Mouse (Mus musculus) adrenal gland, postnatal 10 days (tissue): ENCODE measurements around the gene Cda. TPM values are rescaled to one million over a fixed set of nuclear protein-coding genes. Genes with fewer than 3 reads are reported as not detected.
"Not testable (repeated sequence)": the region's sequence is repeated elsewhere in the genome, so short reads cannot be mapped to it uniquely, and the experiment has no call there.

Source experiments
- DNase-seq: peaks from one replicate; pipeline ENCODE4 v3.0.0; 2021; ENCODE audit warnings: mixed read lengths
- total RNA-seq, 2 experiments: library from RNA; stranded (reverse); gene quantifications; 2 replicates each; pipeline ENCODE4 v1.2.3; 2021

Gene Cda
- total RNA-seq, 2 experiments from 2014 or later, result 12.3 to 13.4 TPM

DNA sequence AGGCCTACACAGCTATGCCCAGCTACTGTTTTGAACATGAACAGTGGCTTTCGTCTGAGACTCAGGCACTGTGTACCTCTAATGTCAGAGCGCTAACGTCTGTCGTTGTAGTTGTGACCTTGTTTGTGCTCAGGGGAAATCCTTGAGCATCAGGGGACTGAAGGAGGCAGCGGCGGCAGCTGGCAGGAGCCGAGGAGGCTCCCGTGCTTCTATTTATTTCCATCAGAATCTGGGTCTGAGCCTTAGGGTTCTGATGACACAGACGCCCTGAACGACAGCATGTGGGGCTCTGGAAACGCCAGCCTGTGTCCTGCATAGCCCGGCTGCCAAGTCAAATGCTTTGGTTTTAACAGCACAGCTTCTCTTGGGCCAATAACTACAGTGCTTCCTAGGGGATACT lies 32.8 kb downstream of the Cda start:
- DNase-seq, result peak; percentile 28

- DNase-seq, result no peak
Measured at GRCm38 (mm10) chr4:138333135-138333534, 34.7 kb downstream of the Cda start.

- no peak for DNase-seq
Measured at GRCm38 (mm10) chr4:138331647-138332046, 36.1 kb downstream of the Cda start.

DNA sequence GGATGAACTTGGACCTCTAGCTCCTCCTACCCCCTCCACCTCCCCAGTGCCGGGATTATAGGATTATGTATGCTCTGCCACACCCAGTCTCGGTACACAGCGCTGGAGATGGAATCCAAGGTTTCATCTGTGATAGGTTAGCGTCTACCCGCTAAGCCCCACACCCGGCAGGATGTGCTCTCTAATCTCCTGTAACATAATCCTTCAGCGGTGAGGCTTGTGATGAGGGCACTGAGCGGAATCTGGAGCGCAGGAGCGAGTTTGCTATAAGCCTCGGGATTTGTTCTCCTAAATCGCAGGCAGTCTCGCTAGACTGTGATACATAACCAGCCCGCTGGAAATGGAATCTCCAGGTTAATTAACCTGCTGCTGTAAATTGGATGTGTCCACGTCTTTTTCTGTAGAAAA lies 37.5 kb downstream of the Cda start:
- no peak for DNase-seq

GRCm38 (mm10) chr4:138327891-138328470 lies 39.8 kb downstream of the Cda start:
- no peak for DNase-seq

DNA sequence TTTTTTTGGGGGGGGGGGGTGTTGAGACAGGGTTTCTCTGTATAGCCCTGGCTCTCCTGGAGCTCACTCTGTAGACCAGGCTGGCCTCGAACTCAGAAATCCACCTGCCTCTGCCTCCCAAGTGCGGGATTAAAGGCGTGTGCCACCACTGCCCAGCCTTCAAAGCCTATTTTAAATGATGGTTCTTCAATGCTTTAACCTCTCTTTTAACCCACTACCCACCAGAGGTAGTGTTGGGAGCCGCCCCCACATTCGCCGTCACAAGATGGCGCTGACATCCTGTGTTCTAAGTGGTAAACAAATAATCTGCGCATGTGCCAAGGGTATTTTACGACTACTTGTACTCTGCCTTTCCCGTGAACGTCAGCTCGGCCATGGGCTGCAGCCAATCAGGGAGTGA lies 40.6 kb downstream of the Cda start:
- DNase-seq, result not testable (repeated sequence)

- DNase-seq, result peak; percentile 96
Measured at GRCm38 (mm10) chr4:138326077-138326695, 41.6 kb downstream of the Cda start, which contains the start of gene Pink1. Pink1 (minus strand) TSS chr4:138326307.

GRCm38 (mm10) chr4:138325466-138326076 lies 42.2 kb downstream of the Cda start:
- peak; percentile 98 for DNase-seq

GRCm38 (mm10) chr4:138324451-138324850 lies 43.3 kb downstream of the Cda start:
- DNase-seq, result no peak

DNA sequence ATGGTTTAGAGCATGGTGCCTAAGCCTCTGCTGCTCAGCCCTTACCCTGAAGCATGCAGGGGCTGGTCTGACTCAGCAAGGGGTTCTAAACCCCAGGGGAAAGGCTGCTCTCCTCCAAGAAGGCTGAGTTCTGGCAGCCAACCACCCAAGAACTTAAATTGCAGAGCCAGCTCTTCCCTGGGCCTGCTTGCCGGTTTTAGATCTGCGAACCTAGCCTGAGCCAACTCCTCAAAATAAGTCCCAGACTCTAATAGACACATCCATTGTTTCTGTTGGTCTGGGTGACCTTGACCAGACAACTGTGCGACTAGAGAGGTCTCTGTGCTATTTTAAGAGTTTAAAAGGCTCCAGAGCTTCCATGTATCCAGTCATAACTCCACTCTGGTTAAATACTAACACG lies 44.0 kb downstream of the Cda start:
- no peak for DNase-seq

- no peak for DNase-seq
Measured at GRCm38 (mm10) chr4:138322692-138323091, 45.1 kb downstream of the Cda start.

- DNase-seq, result no peak
Measured at GRCm38 (mm10) chr4:138321488-138321887, 46.3 kb downstream of the Cda start.

DNA sequence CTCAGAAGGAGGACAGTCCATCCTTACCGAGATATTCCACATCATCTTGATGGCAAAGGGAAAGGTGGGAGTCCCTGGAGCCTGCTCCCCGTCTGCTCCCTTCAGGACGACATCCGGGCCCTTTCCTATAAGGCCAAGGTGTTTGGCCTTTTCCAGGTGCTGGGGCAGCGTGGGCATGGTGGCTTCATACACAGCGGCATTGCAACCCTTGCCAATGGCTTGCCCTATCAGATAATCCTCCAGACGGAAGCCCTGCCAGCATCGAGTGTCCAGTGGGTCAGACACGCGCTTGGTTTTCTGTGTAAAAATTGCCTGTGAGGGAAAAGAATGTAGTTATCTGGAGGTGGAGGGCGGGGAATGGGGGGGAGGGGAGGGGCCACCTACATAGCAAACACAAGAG lies 47.1 kb downstream of the Cda start:
- no peak for DNase-seq

- DNase-seq, result peak; percentile 91
Measured at GRCm38 (mm10) chr4:138319508-138319907, 48.3 kb downstream of the Cda start.

DNA sequence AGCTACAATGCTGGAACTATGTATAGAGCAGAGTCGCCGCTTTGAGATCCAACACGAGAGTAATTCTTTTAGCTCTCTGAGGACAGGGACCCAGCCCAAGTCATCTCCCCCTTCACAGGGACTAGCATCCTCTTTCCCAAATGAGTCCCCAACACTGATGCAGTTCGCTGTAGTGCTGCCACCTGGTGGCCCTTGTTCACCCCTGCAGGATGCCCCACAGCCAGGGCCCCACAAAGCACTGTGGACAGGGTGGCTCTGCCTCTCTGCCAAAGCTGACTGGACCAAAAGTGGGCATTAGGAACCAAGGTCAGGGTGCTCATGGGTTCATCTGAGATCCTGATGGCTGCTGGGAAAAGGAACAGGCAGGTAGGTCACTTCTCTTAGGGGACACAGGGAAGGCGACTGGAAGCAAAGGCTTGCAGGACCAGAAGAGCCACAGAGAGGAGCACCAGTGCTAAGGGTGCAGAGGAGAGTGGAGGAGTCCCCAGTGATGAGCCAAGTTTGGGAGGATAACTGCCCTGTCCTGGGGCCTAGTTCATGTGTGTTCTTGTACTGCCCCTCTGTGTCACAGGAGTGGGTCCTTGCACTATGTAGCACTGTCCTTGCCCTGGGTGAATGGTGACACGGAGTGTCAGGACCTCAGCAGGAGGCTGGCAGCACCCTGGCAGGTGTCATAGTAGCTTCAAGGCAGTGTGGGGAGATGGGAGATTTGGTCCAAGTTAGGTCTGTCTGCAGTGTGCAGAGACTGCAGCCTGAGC lies 49.1 kb downstream of the Cda start:
- peak; percentile 75 for DNase-seq

DNA sequence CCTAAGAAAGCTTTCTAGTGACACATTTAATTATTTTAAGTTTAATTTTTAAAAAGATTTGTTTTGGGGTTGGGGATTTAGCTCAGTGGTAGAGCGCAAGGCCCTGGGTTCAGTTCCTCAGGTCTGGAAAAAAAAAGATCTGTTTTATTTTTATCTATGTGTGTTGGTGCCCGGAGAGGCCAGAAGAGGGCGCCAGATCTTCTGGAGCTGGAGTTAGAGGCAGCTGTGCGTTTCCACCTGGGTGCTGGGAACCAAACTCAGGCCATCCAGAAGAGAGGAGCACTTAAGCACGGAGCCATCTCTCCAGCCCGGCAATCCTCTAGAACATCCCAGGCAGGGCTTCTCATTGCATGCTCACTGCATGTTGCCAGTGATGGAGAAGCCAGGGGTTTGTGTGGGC lies 51.4 kb downstream of the Cda start:
- no peak for DNase-seq

DNA sequence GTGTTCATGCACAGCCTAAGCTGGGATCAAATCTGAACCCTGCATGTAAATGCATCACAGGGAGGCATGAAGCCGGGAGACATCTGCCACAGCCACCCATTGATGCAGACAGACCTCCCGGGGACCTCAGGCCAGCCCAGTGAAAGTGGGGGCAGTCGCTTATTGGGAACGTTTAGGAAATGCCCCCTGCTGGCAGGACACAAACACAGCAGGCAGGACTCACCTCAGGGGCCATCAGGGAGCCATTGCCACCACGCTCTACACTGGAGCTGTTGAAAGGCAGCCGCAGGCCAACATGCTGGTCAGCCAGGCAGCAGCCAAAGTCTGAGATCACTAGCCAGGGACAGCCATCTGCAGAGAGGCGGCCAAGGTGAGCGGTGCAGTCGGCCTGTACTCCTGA lies 52.0 kb downstream of the Cda start:
- no peak for DNase-seq

- DNase-seq, result no peak
Measured at GRCm38 (mm10) chr4:138313795-138314194, 54.0 kb downstream of the Cda start.

DNA sequence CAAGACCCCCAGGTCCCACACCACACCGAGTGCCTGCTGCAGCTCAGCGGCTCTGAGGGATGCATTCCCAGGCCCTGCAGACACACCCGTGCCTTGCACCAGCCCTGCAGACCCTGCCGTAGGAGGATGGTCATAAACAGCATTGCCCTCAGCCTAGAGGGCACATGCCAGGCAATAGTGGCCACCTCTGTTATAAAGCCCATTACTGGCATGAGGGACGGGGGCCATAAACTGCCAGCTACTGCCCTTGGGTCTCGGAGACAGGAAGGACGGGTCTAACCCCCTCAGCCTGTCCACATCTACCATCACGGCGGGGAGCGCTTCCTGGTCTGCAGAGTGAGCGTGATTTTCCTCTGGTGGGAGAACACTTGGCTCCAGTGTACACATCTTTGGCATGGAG lies 54.8 kb downstream of the Cda start:
- DNase-seq, result no peak

- DNase-seq, result no peak
Measured at GRCm38 (mm10) chr4:138312105-138312504, 55.7 kb downstream of the Cda start.

DNA sequence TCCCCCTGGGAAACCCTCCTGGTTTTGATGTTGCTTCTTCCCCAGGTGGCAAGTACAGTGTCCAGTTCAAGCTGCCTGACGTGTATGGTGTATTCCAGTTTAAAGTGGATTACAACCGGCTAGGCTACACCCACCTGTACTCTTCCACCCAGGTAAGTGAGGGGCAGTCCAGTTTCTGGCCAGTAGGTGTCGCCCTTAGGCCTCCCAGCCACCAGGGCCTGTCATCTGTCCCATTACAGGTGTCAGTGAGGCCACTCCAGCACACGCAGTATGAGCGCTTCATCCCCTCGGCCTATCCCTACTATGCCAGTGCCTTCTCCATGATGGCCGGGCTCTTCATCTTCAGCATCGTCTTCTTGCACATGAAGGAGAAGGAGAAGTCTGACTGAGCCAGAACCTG lies 56.2 kb downstream of the Cda start:
- peak; percentile 61 for DNase-seq

- no peak for DNase-seq
Measured at GRCm38 (mm10) chr4:138310311-138310910, 57.4 kb downstream of the Cda start.

DNA sequence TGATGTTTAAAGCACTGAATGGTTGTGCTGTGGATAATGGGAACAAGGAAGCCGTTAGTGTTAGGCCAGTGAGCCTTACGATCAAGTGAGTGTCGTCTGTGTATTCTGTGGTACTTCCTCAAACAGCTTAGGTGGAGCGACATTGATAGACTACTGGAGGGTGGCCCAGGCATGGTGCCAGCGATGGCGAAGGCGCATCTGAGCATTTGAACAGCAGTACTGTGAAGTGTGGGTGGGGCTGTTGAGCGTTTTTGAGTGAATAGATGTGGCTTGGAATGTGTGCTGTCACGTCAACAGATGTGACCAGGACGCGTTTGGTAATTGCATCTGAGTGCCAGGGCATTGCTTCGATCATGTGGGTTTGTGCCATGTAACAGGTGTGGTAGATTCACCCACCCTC lies 60.1 kb downstream of the Cda start:
- DNase-seq, result no peak
